Mouse (Mus musculus): ENCODE results near the gene Rai14. TPM values are rescaled to one million over a fixed set of nuclear protein-coding genes. Genes with fewer than 3 reads are reported as not detected.
"Not testable (repeated sequence)": the region's sequence is repeated elsewhere in the genome, so short reads cannot be mapped to it uniquely, and the experiment has no call there.

Rai14 gene
- total RNA-seq, 2 experiments from 2014 or later = 4.1 to 4.4 TPM

DNA sequence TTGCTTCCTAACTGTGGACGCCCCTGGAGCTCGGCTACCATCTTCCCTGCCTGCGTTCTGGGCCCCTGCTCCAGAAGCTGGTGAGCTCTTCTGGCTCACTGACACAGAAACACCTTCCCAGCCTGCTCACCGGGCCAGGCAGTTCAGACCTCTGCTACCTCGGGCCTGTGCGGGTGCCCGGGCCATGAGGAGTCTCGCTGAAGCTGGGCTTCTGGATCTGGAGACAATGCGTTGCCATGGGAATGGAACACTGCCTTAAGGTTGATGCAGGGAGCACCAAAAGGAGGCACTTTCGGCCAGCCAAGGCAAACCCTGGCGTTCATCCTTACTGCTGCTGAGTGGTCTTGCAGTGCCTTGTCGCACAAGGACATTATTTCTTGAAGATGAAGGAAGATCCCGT is 156.0 kb downstream of the Rai14 start, which contains the start of gene Ttc23l:
Gene Ttc23l, minus strand, starts transcription at position 204 of the 400 bp plus-strand sequence.
- no peak for DNase-seq (ENCODE audit: low spot score in 2 of 2)
- TF ChIP-seq CTCF (conservative IDR thresholded peaks at IDR 0.05) = no peak
- Histone ChIP-seq H3K4me3 (no peak within 1 kb of the TSS), H3K27ac (no peak within 1 kb of the TSS)

DNA sequence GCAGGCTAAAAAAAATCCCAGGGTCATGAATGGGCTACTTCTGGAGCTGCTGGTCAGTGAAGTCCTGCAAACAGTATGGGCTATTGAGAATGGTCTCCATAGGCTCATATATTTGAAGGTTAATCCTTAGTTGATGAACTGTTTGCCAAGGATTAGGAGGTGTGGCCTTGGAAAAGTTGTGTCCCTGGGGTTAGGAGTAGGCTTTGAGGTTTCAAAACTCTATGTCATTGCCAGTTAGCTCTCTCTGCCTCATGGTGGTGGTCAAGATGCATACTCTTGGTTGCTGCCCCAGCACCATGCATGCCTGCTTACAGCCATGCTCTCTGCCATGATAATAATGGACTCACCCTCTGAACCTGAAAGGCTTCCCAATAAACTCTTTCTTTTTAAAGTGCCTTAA is 160.1 kb downstream of the Rai14 start:
- Histone ChIP-seq H3K27ac (no peak overlapping the region), H3K4me3 (no peak overlapping the region)
- TF ChIP-seq CTCF (conservative IDR thresholded peaks at IDR 0.05) = no peak
- no peak for DNase-seq (ENCODE audit: low spot score in 2 of 2)

DNA sequence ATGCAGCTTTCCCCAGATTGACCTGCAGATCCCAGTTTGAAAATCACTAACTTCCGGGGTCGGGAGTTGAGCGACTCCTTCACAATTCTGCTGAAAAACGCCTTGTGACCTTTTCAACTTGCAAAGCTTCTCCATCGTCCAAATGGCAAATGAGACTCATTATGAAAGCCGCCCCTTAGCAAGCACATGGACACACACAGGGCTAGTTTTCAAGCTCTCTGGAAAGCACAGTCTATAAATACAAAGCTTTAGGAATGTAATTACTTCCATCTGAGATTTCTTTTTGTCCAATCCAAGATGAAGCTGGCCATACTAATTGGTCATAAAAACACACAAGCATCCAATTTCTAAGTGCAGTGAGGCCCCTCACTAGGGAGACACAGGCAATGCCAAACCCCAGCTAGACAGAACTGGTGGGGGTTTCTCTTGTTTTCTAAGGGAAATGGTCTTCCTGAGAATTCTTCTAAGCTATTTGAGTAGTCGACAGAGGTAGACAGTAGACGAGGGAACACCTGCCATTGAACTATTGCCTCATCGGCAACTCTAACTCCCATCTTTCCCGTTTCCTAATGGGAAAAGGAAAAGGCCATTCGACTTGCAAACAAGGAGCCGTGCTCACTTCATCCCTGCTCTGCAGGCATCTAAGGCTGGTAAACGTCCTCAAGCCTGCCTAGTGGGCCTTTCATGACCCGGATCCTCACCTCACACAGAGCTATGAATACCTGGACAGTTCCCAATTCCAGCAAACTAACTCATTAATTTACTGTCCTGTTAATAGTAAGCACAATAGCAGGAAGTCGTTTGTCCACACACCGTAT is 173.9 kb downstream of the Rai14 start:
- no peak for TF ChIP-seq CTCF (conservative IDR thresholded peaks at IDR 0.05)
- H3K4me3 ChIP-seq = no peak overlapping the region
- DNase-seq (ENCODE audit: low spot score in 2 of 2) = no peak
- no peak overlapping the region for H3K27ac ChIP-seq

DNA sequence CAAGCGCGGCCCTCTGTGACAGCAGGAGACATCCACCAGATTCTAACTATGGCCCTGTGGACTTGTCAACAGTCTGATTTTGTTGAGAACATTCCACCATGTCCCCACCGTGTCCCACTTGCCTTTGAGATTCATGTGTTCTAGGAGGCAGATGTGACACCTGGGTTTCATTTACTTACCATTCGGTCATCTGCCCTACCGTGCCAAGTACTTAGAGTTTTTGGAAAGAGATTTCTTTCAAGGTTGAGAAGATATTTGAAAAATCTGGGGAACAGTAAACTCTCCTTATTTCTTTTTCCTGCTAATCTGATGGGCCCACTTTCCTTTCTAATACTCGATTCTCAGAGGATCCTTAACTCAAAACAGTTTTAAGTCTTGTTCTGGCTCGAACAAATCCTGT is 178.5 kb downstream of the Rai14 start:
- DNase-seq (ENCODE audit: low spot score in 2 of 2) = no peak
- no peak for TF ChIP-seq CTCF (conservative IDR thresholded peaks at IDR 0.05)
- no peak overlapping the region for H3K27ac ChIP-seq
- no peak overlapping the region for H3K4me3 ChIP-seq

DNA sequence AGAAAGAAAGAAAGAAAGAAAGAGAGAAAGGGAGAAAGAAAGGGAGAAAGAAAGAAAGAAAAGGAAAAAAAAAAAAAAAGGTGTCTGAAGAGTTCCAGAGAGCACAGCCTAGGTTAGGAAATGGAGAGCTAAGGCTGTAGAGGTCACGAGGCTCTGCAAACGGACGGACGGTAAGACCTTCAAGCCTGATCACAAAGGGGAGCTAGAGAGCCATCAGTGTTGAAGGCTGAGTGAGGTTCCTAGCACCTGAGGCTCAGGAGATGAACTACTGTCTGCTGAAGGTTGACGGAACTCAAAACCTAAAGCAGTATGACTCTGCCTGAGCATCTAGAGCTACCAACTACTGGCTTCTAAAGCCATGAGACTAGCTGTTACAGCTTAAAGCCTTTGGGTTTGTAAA is 179.8 kb downstream of the Rai14 start:
- no peak overlapping the region for H3K27ac ChIP-seq
- H3K4me3 ChIP-seq = no peak overlapping the region
- DNase-seq (ENCODE audit: low spot score in 2 of 2) = no peak
- TF ChIP-seq CTCF (conservative IDR thresholded peaks at IDR 0.05) = no peak

DNA sequence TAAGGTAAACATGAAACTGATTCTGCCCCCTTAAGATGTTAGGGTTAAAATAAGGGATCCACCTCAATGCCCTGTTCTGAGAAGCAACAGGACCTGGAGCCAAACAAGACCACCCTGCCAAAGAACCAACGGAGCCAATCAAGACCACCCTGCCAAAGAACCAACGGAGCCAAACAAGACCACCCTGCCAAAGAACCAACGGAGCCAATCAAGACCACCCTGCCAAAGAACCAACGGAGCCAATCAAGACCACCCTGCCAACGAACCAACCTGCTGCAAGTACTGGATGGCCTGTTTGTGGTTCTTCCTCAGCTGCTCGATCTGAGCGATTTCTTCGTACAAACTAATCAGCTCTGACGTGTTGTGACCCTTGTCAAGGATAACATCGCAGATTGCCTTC is 181.1 kb downstream of the Rai14 start:
- not testable (repeated sequence) for H3K4me3 ChIP-seq; DNase-seq (ENCODE audit: low spot score in 2 of 2); H3K27ac ChIP-seq

DNA sequence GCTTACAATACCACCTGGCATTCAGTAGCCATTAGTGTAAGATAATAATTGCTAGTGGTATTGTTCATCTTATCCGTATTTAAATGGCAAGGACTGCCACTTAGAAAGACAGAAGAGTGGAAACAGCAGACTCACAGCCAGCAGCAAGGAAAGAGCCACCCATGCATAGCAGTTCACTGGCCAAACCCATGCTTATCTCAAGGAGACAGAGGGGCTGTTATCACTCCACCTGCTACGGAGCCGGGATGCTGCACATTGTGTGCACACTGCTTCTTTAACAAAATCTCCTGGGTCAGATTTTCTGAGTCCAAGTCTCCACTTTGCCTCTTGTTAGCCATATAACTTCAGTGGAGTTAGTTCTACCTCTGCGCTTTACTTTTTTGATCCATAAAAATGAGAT is 183.1 kb downstream of the Rai14 start:
- no peak overlapping the region for H3K4me3 ChIP-seq
- no peak for DNase-seq (ENCODE audit: low spot score in 2 of 2)
- TF ChIP-seq CTCF (conservative IDR thresholded peaks at IDR 0.05) = no peak
- H3K27ac ChIP-seq = no peak overlapping the region

DNA sequence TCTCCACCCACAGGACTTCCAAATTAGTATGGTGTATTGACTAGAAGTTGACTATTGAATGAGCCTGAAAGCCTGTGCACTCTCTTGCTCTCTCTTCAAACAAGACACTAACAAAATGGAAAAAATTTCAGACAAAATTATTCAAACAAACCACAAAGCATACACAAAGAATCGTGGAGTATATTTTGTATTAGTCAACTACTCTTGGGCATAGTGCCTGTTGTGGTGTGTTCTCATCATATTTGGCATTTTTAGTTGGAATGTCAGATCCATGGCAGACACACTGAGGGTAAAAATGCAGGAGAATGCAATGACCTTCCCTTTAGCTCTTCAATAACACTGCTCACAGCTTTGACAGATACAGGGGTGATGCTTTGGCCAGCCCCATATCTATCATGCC is 188.5 kb downstream of the Rai14 start:
- no peak for TF ChIP-seq CTCF (conservative IDR thresholded peaks at IDR 0.05)
- Histone ChIP-seq H3K4me3 (no peak overlapping the region), H3K27ac (no peak overlapping the region)
- no peak for DNase-seq (ENCODE audit: low spot score in 2 of 2)

Other genes starting within 250 kb of the Rai14 start
- gene Dnajc21, start 244.1 kb downstream of the Rai14 start, total RNA-seq (2021) = 10 to 100 TPM; 22.2 to 25.6 TPM
- 10 to 100 TPM; 18.7 to 20.7 TPM for gene Brix1, start 228.7 kb downstream of the Rai14 start, total RNA-seq (2021)
- 10 to 100 TPM; 11.5 to 14.1 TPM for gene Rad1, start 228.6 kb downstream of the Rai14 start, total RNA-seq (2021)
- gene Ttc23l, start 156.0 kb downstream of the Rai14 start, total RNA-seq (2021) = not detected
- not detected for gene C1qtnf3, start 237.7 kb upstream of the Rai14 start, total RNA-seq (2021)

Data from layer of hippocampus, adult 2 months (tissue).